Mouse (Mus musculus): ENCODE data around the gene Fcrla. TPM values are rescaled to one million over a fixed set of nuclear protein-coding genes. Genes with fewer than 3 reads are reported as not detected.

Gene Fcrla
- polyA plus RNA-seq, 1 experiment from 2014 or later, result not detected

DNA sequence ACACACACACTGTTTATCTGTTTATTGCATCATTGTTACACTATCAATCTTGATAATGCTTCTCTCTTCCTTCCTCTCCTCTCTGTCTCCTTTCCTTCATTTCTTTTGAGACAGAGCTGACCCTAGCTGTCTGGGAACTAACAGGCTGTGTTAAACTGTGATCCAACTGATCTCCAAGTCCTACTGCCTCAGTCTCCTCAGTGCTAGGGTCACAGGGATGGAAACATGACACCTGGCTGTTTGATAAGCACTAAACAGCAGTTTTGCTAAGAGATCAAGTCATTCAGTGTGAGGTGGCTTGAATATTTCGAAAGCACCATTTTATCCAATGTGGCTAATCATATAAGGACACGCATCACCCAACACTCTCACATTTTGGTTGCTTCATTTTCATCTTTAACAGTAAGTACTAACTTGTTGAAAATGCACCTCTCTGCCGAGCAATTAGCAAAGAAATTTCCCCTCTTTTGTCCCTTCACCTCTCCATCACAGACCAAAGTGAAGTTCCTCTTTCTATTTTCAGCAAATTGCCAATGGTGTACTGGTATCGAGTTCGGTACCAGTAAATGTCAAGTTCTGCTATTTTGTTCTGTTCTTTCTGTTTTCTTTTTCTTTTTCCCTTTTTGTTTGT, 30.6 kb downstream of the Fcrla start:
- Histone ChIP-seq H3K27ac (no peak overlapping the region), H3K9me3 (replicated peaks) (no peaks in the 10 kb centered on the region), H3K4me2 (replicated peaks) (no peak overlapping the region), H3K27me3 (peaks cover 5% of the 10 kb centered on the region), H3K4me3 (no peak overlapping the region), H3K9ac (no peak overlapping the region), H3K36me3 (no peaks in the 10 kb centered on the region), H3K4me1 (no peaks in the 10 kb centered on the region)
- WGBS, result 85% methylated on average over 5 of the region's 5 CpGs
- no peak for ATAC-seq (ENCODE audit: low FRiP score)

DNA sequence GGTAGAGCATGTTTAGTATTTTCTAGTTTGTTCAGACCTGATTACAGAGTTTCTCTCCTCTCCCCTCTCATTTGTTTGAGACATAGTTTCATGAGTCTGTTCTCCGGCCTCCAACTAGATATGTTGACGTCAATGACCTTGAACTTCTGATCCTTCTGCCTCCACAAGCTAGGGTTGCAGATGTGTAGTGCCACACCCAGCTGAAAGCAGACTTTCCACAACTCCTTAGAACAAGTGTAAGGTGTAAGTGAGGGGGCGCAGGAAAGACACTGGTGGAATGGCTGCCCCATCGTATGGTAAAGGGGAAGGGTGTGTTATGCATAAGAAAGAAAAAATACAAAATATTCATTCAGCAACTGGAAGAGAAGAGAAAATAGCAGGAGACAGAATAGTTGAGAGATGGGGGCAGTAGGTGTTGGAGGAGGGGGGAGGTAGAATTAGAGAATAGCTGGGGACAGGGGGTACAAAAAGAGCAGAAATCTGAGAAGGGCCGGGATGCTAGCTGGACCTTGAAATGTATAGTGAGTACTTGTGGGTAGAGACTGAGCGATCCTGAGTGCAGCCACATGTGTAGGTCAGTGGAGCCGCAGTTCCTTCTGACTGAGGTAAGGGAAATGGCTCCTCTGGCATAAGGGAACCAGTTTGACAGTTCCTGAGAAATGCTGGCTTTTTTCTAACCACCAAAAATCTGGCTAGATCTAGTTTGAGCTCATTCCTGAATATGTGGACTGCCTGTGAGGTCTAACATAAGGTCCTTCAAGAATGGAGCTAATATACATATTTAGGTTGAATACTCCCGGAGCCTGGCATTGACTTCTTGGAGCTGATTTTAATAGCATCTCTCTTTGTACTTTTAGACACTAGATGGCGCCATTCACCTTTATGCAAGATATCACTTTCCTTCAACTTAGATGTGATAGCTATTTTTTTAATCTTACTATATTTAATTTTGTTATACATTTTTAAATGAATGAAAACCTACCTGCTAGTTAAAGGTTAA, 32.5 kb downstream of the Fcrla start:
- H3K9me3 ChIP-seq (replicated peaks), result no peaks in the 10 kb centered on the region
- WGBS, result 66% methylated on average over 9 of the region's 9 CpGs
- H3K36me3 ChIP-seq, result no peaks in the 10 kb centered on the region
- ATAC-seq (ENCODE audit: low FRiP score), result no peak
- H3K9ac ChIP-seq, result no peak overlapping the region
- no peak overlapping the region for H3K4me2 ChIP-seq (replicated peaks)
- no peak overlapping the region for H3K27ac ChIP-seq
- H3K4me1 ChIP-seq, result no peaks in the 10 kb centered on the region
- H3K4me3 ChIP-seq, result no peak overlapping the region
- 0 out of 2 replicates have a peak, but pooled peaks cover 3% of the 10 kb centered on the region for H3K27me3 ChIP-seq

DNA sequence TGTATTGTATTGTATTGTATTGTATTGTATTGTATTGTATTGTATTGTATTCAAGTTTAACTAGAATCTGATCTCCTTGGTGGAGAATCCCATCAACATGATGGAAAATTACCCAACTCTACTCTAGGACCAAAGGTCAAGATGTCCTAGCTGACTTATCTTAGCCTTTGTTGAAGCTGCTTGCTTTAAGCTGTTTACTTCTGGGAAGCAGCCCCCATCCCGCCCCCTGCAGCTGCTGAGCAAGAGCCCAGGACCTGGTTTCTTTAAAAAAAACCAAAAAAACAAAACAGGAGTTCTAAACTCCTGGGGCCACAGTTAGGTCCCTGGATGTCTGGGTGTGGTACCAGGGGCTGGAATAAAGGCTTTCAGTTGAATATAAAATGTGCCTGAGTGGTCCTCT, 35.1 kb downstream of the Fcrla start:
- H3K27me3 ChIP-seq, result 0 out of 2 replicates have a peak, but pooled peaks cover 3% of the 10 kb centered on the region
- H3K4me1 ChIP-seq, result no peaks in the 10 kb centered on the region
- no peak for ATAC-seq (ENCODE audit: low FRiP score)
- H3K27ac ChIP-seq, result no peak overlapping the region
- WGBS, result 46% methylated on average over 1 of the region's 1 CpGs
- no peaks in the 10 kb centered on the region for H3K36me3 ChIP-seq
- H3K9ac ChIP-seq, result no peak overlapping the region
- H3K4me3 ChIP-seq, result no peak overlapping the region
- H3K4me2 ChIP-seq (replicated peaks), result no peak overlapping the region
- no peaks in the 10 kb centered on the region for H3K9me3 ChIP-seq (replicated peaks)

DNA sequence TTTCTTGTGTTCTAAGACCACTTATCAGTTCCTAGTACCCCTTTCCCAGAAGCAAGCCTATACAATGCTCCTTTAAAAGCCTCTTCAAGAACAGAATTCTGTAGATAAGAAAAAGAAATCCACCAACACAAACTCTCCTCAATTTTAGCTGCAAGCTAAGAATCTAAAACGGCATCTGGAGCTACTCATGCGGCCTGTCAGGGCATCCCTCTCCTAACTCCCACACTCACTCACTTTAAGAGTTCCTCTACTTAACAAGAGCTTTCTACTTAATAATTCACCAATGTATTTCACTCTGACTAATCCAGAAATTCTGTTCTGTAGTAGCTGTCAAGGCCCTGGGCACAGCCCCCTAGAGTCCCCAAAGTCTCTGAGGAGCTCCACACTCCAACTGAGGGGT, 35.7 kb downstream of the Fcrla start:
- no peak overlapping the region for H3K4me3 ChIP-seq
- H3K4me2 ChIP-seq (replicated peaks), result no peak overlapping the region
- 79% methylated on average over 2 of the region's 2 CpGs for WGBS
- ATAC-seq (ENCODE audit: low FRiP score), result no peak
- H3K4me1 ChIP-seq, result no peaks in the 10 kb centered on the region
- H3K9me3 ChIP-seq (replicated peaks), result no peaks in the 10 kb centered on the region
- H3K27me3 ChIP-seq, result 0 out of 2 replicates have a peak, but pooled peaks cover 3% of the 10 kb centered on the region
- no peaks in the 10 kb centered on the region for H3K36me3 ChIP-seq
- no peak overlapping the region for H3K27ac ChIP-seq
- no peak overlapping the region for H3K9ac ChIP-seq

DNA sequence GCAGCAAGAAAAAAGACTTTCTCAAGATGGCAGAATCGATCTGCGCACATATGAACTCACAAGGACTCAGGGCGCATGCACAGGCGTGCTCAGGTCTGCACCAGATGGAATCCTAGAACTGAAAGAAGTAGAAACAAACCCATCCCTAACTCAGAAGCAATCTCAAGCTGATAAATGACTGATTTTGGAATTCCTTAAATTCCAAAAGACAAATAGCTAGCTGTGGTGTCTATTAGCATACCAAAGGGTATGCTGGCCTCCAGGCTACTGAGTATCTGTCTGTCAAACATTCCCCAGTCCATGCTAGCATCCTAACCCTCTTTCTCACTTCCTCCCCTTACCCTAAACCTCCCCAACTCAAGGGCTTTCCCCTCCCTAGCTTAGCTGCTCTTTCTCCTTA, 38.1 kb downstream of the Fcrla start:
- Histone ChIP-seq H3K27me3 (no peaks in the 10 kb centered on the region), H3K27ac (no peak overlapping the region), H3K4me2 (replicated peaks) (no peak overlapping the region), H3K9ac (no peak overlapping the region), H3K4me3 (no peak overlapping the region), H3K4me1 (peaks cover 5% of the 10 kb centered on the region), H3K9me3 (replicated peaks) (no peaks in the 10 kb centered on the region), H3K36me3 (no peaks in the 10 kb centered on the region)
- no peak for ATAC-seq (ENCODE audit: low FRiP score)
- 65% methylated on average over 4 of the region's 4 CpGs for WGBS

DNA sequence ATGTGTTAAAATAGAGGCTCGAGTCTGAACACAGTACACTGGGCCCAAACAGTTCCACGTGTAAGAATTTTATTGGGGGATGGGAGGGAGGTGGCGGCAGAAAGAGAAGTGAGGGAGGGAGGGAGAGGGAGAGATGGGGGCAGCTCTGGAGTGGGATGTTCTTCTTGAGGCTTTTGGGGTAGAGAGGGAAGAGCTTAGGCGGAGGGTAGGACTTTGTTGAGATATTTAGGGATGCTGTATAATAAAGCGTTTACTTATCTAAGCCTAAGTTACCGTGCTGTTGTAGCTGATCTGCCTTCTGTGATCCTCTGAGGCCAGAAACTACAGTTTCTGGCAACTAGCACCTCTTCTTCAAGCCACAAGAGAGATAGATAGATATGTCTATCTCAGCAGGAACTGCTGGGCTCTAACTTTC, 41.3 kb downstream of the Fcrla start:
- Histone ChIP-seq H3K9ac (no peak overlapping the region), H3K9me3 (replicated peaks) (no peaks in the 10 kb centered on the region), H3K36me3 (no peaks in the 10 kb centered on the region), H3K4me3 (no peak overlapping the region), H3K4me2 (replicated peaks) (no peak overlapping the region), H3K27ac (no peak overlapping the region), H3K27me3 (no peaks in the 10 kb centered on the region), H3K4me1 (peaks cover 9% of the 10 kb centered on the region)
- ATAC-seq (ENCODE audit: low FRiP score), result no peak
- WGBS, result 58% methylated on average over 6 of the region's 6 CpGs

DNA sequence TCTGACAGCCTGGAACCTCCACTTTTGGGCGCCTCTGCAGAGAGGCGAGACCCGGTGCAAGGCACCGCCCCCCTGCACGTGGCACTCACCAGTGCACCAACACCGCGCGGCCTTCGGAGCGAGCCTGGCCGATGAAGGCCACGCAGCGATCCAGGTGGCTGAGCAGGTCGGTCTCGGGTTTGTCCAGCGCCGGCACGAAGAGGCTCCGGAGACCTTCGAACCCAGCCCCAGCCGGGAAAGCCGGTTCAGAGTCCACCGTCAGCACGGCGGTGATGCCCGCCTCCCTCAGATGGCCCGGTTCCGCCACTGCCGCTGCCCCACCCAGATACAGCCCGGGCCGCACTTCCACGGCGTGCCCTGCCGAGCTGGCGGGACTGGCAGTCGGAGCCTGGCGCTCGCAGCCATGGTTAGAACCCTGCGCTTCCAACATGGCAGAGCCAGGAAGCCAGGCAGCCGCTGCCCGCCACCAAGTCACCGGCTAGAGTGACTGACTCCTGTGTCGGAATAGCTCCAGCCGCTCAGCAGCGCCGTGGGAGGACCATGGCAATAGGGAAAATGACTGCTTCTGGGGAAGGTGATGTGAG, 42.3 kb downstream of the Fcrla start, which contains the start of the genes Gm26620 and Dusp12:
TSS of gene Gm26620 (plus strand) at position 88 of the 584 bp plus-strand sequence.
TSS of gene Dusp12 (minus strand) at position 563 of the 584 bp plus-strand sequence.
- H3K4me1 ChIP-seq, result peaks cover 9% of the 10 kb centered on the region
- H3K9me3 ChIP-seq (replicated peaks), result no peaks in the 10 kb centered on the region
- peak within 1 kb of the TSS; percentile 87 for H3K9ac ChIP-seq
- peak within 1 kb of the TSS; percentile 83 for H3K4me3 ChIP-seq
- peak; percentile 93 for ATAC-seq (ENCODE audit: low FRiP score)
- peak within 1 kb of the TSS; percentile 77 for H3K27ac ChIP-seq
- no peaks in the 10 kb centered on the region for H3K27me3 ChIP-seq
- H3K36me3 ChIP-seq, result peaks cover 8% of the 10 kb centered on the region; the same call in 1 of the 2 replicates
- 0% methylated on average over 46 of the region's 46 CpGs for WGBS
- peak within 1 kb of the TSS; percentile 73 for H3K4me2 ChIP-seq (replicated peaks)

DNA sequence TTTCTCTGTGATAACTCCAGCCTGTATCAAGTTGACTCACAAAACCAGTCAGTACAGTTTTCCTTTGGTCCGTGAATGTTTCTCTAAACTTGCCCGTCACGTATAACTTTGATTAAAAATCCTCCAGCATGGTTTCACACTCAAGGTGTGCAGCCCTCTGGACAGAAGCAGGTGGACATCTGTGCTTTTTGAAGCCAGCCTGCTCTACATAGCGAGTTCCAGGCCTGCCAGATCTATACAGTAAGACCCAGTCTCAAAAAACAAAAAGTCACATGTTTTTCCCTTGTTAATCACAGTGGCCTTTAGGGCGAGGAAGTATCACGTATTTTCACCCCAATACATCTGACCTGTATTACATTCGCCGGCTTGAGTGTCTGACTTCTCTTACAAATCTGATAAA, 43.0 kb downstream of the Fcrla start:
- Histone ChIP-seq H3K9ac (peak overlapping the region; percentile 87), H3K4me2 (replicated peaks) (peak overlapping the region; percentile 73), H3K4me1 (peaks cover 9% of the 10 kb centered on the region), H3K27me3 (no peaks in the 10 kb centered on the region), H3K4me3 (peak overlapping the region; percentile 83), H3K27ac (no peak overlapping the region), H3K36me3 (peaks cover 11% of the 10 kb centered on the region), H3K9me3 (replicated peaks) (no peaks in the 10 kb centered on the region)
- ATAC-seq (ENCODE audit: low FRiP score), result 0 out of 2 replicates have a peak, but pooled peaks have one; percentile 31
- 28% methylated on average over 8 of the region's 8 CpGs for WGBS

DNA sequence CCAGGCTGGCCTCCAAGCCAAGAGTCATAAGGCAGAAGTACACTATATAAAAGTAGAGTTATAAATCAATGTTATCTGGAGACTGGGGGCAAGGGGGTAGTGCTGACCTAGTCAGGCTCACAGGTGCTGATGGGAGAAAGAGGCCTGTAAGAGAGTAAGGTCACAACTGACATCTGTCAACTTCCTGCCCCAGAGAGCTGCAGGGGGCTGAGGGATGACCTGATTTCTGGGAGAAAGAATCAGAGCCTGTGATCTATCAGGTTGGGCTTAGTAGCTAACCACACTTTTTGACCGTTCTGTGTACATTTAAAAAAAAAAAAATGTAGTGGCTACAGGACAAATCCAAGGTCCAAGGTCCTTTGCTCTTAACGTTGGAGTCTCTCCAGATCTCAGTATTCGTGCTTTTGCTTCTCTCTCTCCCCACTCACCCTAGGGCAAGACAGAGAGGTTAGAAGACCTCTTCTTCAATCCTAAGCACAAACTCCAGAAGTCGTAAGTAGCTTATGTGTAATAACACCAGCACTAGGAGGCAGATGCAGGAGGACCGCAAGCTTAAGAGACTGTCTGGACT, 44.4 kb downstream of the Fcrla start:
- Histone ChIP-seq H3K27ac (no peak overlapping the region), H3K4me3 (no peak overlapping the region), H3K4me2 (replicated peaks) (no peak overlapping the region), H3K36me3 (peaks cover 16% of the 10 kb centered on the region), H3K27me3 (no peaks in the 10 kb centered on the region), H3K9ac (no peak overlapping the region), H3K9me3 (replicated peaks) (no peaks in the 10 kb centered on the region), H3K4me1 (peaks cover 9% of the 10 kb centered on the region)
- WGBS, result 88% methylated on average over 5 of the region's 5 CpGs
- no peak for ATAC-seq (ENCODE audit: low FRiP score)

DNA sequence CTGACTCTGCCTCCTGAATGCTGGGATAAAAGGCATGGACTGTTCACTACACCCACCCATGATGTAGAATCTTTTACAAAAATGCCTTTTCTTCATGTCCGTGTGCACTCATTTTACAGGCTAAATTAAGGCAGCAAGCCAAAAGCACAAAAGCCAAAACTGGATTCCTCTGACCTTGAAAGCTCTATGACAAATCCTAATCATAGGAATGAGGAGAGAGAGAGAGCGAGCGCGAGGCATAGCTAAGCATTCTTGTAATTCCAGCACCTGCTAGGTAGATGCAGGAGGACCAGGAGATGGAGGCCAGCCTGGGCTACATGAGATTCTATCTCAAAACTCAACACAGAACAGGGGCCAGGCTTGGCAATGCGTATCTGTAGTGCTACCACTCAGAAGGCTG, 50.5 kb downstream of the Fcrla start:
- Histone ChIP-seq H3K36me3 (peaks cover 38% of the 10 kb centered on the region), H3K4me3 (no peak overlapping the region), H3K4me1 (no peaks in the 10 kb centered on the region), H3K27me3 (no peaks in the 10 kb centered on the region), H3K4me2 (replicated peaks) (no peak overlapping the region), H3K27ac (no peak overlapping the region), H3K9me3 (replicated peaks) (no peaks in the 10 kb centered on the region), H3K9ac (no peak overlapping the region)
- no peak for ATAC-seq (ENCODE audit: low FRiP score)
- WGBS, result 95% methylated on average over 5 of the region's 5 CpGs

DNA sequence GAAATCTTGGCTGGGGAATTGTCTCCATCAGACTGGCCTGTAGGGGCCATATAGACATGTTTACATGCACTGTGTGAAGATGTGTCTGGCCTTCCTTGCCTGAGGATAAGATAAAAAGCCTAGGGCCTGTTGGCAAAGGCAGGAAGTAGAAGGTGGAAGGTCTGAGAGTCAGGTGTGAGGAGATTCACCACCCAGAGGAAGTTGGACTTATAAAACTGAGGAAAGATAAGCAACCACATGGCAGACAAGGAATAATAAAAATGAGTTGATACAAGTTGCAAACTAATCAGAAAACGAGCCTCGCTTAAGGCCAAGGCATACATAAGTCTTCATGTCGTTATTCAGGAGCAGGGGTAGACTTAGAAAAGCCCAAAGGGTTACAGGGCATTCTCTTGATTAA, 51.7 kb downstream of the Fcrla start:
- ATAC-seq (ENCODE audit: low FRiP score), result no peak
- Histone ChIP-seq H3K4me3 (no peak overlapping the region), H3K27ac (no peak overlapping the region), H3K4me2 (replicated peaks) (no peak overlapping the region), H3K27me3 (no peaks in the 10 kb centered on the region), H3K4me1 (no peaks in the 10 kb centered on the region), H3K9me3 (replicated peaks) (no peaks in the 10 kb centered on the region), H3K36me3 (peaks cover 40% of the 10 kb centered on the region), H3K9ac (no peak overlapping the region)
- 89% methylated on average over 3 of the region's 3 CpGs for WGBS

DNA sequence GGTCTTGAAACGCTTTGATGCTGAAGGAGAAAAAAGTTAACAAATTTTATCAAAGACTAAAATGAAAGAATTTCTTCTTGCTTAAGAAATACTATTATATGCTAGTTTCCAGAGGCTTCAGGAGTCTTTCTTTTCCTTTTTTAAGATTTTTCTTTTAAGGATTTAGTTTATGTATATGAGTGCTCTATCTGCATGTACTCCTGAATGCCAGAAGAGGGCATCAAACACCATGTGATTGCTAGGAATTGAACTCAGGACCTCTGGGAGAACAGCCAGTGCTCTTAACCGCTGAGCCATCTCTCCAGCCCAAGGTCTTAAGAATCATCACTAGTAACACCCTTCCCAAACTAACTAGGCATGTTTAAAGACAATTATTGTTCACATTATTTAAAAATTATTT, 55.4 kb downstream of the Fcrla start:
- Histone ChIP-seq H3K4me3 (no peak overlapping the region), H3K4me2 (replicated peaks) (no peak overlapping the region), H3K9me3 (replicated peaks) (no peaks in the 10 kb centered on the region), H3K27ac (no peak overlapping the region), H3K9ac (no peak overlapping the region), H3K36me3 (peaks cover 24% of the 10 kb centered on the region), H3K27me3 (no peaks in the 10 kb centered on the region), H3K4me1 (peaks cover 2% of the 10 kb centered on the region)
- WGBS, result 96% methylated on average over 2 of the region's 2 CpGs
- no peak for ATAC-seq (ENCODE audit: low FRiP score)

Data from hindbrain, embryonic 12.5 days (tissue).